Mouse (Mus musculus): ENCODE measurements around the gene Smarcal1. TPM values are rescaled to one million over a fixed set of nuclear protein-coding genes. Genes with fewer than 3 reads are reported as not detected.
A peak's percentile ranks its signal among the peaks of the same experiment; 100 is the strongest.

The Smarcal1 gene
- polyA plus RNA-seq, 1 experiment from 2014 or later: 7.7 TPM

DNA sequence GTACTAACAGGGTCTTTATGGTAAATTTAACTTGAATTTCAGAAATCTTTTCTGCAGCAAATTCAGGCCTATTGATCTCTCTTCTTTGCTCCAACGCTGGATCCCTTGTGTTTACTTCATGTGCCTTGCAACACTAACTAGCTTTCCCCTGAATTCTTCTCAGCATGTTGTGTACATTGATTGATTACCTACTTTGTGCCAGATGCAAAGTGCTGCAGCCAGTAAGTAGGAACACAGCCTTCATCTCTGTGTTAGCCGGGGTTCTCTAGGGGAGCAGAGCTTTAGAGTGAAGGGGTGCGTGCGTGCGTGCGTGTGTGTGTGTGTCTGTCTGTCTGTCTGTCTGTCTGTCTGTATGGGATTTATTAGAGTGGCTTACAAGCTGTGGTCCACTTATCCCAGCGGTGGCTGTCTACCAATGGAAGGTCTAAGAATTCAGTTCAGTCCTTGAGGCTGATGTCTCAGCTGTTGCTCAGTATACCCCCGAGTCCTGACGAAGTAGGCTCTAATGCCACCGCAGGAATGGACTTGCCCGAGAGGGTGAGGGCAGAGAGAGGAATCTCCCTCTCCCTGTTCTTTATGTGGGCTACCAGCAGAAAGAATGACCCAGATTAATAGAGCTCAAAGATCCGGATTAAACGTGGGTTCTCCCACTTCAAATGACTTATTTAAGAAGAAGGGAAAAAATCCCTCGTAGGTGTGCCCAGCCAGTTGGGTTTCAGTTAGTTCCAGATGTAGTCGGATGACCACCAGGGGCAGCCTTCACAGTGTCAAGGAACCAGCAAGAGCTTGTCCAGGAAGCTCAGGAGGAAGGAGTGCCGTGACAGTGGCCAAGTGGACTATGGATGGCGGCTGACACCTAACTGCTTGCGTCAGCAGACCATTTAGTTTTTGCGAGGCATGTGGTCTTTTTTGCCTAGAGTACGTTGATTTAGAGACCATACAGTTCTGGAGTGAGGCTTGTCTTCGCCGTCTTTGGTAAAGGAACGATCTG is 27.1 kb downstream of the Smarcal1 start:
- Histone ChIP-seq H3K9me3 (replicated peaks) (no peaks in the 10 kb centered on the region), H3K4me3 (replicated peaks) (no peak overlapping the region), H3K36me3 (peaks cover 56% of the 10 kb centered on the region), H3K4me1 (replicated peaks) (no peaks in the 10 kb centered on the region), H3K9ac (no peak overlapping the region), H3K4me2 (no peak overlapping the region), H3K27me3 (no peaks in the 10 kb centered on the region), H3K27ac (no peak overlapping the region)
- no peak for ATAC-seq (ENCODE audit: low read depth)
- 83% methylated on average over 23 of the region's 23 CpGs for WGBS (ENCODE audit: insufficient replicate concordance)
- DNase-seq: no peak

DNA sequence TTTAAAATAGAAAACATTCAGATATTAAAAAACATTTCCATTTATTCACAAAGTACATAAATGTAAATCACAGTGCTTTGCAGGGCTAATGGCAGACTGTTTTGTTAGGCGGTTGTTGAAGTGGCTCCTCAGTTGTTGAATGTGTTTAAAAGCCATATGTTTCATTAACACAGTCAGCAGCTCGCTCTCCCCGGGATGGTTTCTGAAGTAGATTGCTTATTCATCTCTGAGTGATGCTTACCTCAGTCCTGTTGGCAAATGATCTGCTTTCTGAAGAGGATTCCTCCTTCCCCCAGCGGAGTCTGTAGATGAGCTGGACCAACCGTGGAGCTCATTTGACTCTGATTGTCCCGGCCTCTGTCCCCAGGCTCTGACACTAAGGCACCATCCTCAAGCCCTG is 29.1 kb downstream of the Smarcal1 start:
- Histone ChIP-seq H3K4me2 (no peak overlapping the region), H3K36me3 (peaks cover 57% of the 10 kb centered on the region), H3K27me3 (no peaks in the 10 kb centered on the region), H3K4me3 (replicated peaks) (no peak overlapping the region), H3K9ac (no peak overlapping the region), H3K27ac (no peak overlapping the region), H3K9me3 (replicated peaks) (no peaks in the 10 kb centered on the region), H3K4me1 (replicated peaks) (no peaks in the 10 kb centered on the region)
- ATAC-seq (ENCODE audit: low read depth) (no peak), DNase-seq (no peak)
- 75% methylated on average over 6 of the region's 6 CpGs for WGBS (ENCODE audit: insufficient replicate concordance)

DNA sequence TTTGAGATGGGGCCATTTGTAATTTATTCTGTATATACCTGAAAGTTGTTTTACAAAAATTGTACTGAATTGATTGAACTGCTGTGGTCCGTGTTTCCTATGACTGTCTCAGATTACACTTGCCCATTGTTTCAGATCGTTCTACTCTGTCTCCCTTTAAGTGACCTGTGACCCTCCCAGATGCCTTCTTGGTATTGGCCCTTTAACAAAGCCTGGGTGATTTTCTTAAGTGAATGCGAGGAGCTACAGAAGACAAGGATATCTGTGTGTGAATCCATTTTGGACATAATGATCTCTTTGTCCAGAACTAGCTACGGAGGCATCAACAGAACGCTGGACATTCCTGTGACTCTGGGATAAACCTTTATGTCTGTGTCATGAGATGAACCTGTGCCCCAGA is 52.2 kb downstream of the Smarcal1 start:
- Histone ChIP-seq H3K4me1 (replicated peaks) (no peaks in the 10 kb centered on the region), H3K9me3 (replicated peaks) (no peaks in the 10 kb centered on the region), H3K4me2 (no peak overlapping the region), H3K4me3 (replicated peaks) (no peak overlapping the region), H3K27ac (no peak overlapping the region), H3K9ac (no peak overlapping the region), H3K27me3 (no peaks in the 10 kb centered on the region), H3K36me3 (peaks cover 25% of the 10 kb centered on the region)
- ATAC-seq (ENCODE audit: low read depth): no peak
- 63% methylated on average over 5 of the region's 5 CpGs for whole genome bisulfite sequencing (ENCODE audit: insufficient replicate concordance)
- DNase-seq: no peak

DNA sequence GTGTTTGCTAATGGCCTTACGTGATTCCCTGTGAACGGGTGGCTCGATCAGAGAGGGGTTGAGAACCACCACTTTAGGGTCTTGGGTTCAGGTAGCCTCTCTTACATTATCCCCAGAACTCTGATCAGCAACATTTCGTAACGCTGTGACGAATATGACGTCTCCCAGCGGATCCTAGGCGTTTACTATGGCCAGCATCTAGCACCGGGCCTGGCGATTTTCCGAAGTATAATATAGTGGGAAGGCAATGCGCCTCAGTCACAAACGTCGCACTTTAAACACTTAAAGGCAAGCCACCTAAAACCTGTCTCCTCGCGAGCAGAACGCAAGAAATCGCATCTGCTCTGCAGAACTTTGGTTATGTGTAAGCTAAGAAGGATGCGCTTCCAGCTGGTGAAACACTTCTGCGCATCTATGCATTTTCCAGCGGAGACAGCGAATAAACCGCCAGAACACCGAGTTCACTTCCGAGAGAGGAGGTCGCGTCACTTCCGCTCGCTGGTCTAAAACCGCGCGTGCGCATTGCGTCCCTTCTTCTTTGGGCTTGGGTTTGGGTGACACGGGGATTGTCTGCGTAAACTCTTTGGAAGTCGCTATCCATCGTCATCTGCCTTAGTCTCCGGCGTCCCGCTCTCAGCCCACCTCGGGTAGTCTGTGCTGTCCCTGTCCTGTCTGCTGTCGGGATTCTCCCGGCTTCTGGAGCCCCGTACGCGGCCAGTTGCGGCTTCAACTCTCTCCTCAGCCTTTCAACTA is 57.8 kb downstream of the Smarcal1 start:
- no peak for ATAC-seq (ENCODE audit: low read depth)
- WGBS (ENCODE audit: insufficient replicate concordance): 35% methylated on average over 49 of the region's 49 CpGs
- H3K9ac ChIP-seq: no peak overlapping the region

DNA sequence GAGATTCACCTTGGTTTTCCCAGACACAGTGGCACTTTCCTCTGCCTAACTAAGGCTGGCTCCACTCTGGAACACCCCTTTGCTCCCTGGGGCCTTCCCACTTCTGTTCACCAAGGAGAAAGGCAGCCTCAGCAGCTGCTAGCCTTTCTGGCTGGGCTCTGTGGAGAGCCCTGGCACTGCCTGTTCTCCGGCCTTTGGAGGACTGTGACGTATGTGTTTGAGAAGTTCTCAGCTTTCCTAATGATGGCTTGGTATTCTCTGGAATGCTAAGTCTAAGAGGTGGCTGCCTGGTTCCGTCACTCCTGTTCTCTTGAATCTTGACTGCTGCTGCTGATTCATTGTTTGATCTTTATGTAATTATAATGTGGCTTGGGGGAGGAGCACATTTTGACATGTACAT is 90.0 kb downstream of the Smarcal1 start:
- Histone ChIP-seq H3K4me2 (no peak overlapping the region), H3K27me3 (no peaks in the 10 kb centered on the region), H3K27ac (no peak overlapping the region), H3K36me3 (no peaks in the 10 kb centered on the region), H3K9me3 (replicated peaks) (no peaks in the 10 kb centered on the region), H3K9ac (no peak overlapping the region), H3K4me1 (replicated peaks) (no peaks in the 10 kb centered on the region), H3K4me3 (replicated peaks) (no peak overlapping the region)
- ATAC-seq (ENCODE audit: low read depth) (no peak), DNase-seq (no peak)
- 59% methylated on average over 3 of the region's 3 CpGs for WGBS (ENCODE audit: insufficient replicate concordance)

More for the DNA sequence above, 57.8 kb downstream of the Smarcal1 start:
- 0 out of 2 replicates have a peak, but pooled peaks cover 4% of the 10 kb centered on the region for H3K4me1 ChIP-seq (replicated peaks)
- DNase-seq: peak; percentile 35
- peak overlapping the region; percentile 31 for H3K4me3 ChIP-seq (replicated peaks)
- H3K27ac ChIP-seq: no peak overlapping the region
- H3K27me3 ChIP-seq: no peaks in the 10 kb centered on the region
- no peaks in the 10 kb centered on the region for H3K9me3 ChIP-seq (replicated peaks)
- no peaks in the 10 kb centered on the region for H3K36me3 ChIP-seq
- peak overlapping the region; percentile 49 for H3K4me2 ChIP-seq

Other genes starting within 250 kb of the Smarcal1 start
- not detected in 2 replicates for gene March4, start 46.3 kb upstream of the Smarcal1 start, polyA plus RNA-seq (2015; fragmentation: Nextera tagmentation; extraction: Ambion mirVana)
- not detected in 2 replicates for gene Ankar, start 117.3 kb downstream of the Smarcal1 start, polyA plus RNA-seq (2015; fragmentation: Nextera tagmentation; extraction: Ambion mirVana)
- gene Rpl37a, start 128.0 kb downstream of the Smarcal1 start, polyA plus RNA-seq (2015; fragmentation: Nextera tagmentation; extraction: Ambion mirVana): 1,285 and 1,320 TPM in 2 replicates
- 5.2 TPM in 2 replicates for gene Igfbp2, start 241.3 kb downstream of the Smarcal1 start, polyA plus RNA-seq (2015; fragmentation: Nextera tagmentation; extraction: Ambion mirVana)